In genomic region chr5:113832490-113832901, GRCm38 (mm10) we compare ENCODE assay signal across 9 mouse cellular contexts. TPM values are rescaled to one million over a fixed set of nuclear protein-coding genes. Genes with fewer than 3 reads are reported as not detected.
DNase-seq lines count a peak whose midpoint lies in the region; TF ChIP-seq lines count a peak whose summit lies in the region.
"Had no signal": no experiment of that assay in that cellular context is flagged by ENCODE, and none has a peak within 500 bp of the region (broad histone marks: within the 10 kb centered on the region; RNA-seq: fewer than 3 reads in every experiment).

Gene Selplg, minus strand, starts transcription at chr5:113832644.

- TF ChIP-seq EP300 in MEL (IDR thresholded peaks at IDR 0.05; ENCODE audit: low read depth in 1 of 2, low read length in 2 of 2): no peak

- intact Hi-C loops in left cerebral cortex, postnatal 10 days (cut with DNase I): no loop called here

- H3K27ac ChIP-seq in MEL (ENCODE audit: control insufficient read depth, low read depth, low read length): no peak within 1 kb of the TSS
- H3K27ac ChIP-seq: liver, embryonic 14.5 days had no signal

- H3K27me3 ChIP-seq in MEL (ENCODE audit: control insufficient read depth in 1 of 2, insufficient read depth in 2 of 2, low read length in 2 of 2): no peaks in the 10 kb centered on the region

- peaks cover 0 to 15% of the 10 kb centered on the region in 2 experiments; a peak in 2 of 4 replicates for H3K4me1 ChIP-seq in MEL (ENCODE audit: control insufficient read depth in 1 of 2, insufficient read depth in 2 of 2, low read length in 2 of 2)

- no peaks in the 10 kb centered on the region for H3K9me3 ChIP-seq in MEL (replicated peaks; ENCODE audit: insufficient read depth, low read length)

- H3K9ac ChIP-seq in MEL (ENCODE audit: control insufficient read depth, low read depth, low read length, poor library complexity, severe bottlenecking): no peak within 1 kb of the TSS
- H3K9ac ChIP-seq: liver, embryonic 14.5 days had no signal

- no peak for TF ChIP-seq CTCF in MEL (IDR thresholded peaks at IDR 0.05 in 2 of 3, conservative IDR thresholded peaks at IDR 0.05 in 1 of 3; ENCODE audit: control insufficient read depth in 1 of 3, insufficient read depth in 1 of 3, low read depth in 2 of 3, low read length in 3 of 3, poor library complexity in 1 of 3, severe bottlenecking in 1 of 3)

- TF ChIP-seq POLR2A in MEL (IDR thresholded peaks at IDR 0.05; ENCODE audit: control insufficient read depth in 1 of 2, insufficient read depth in 1 of 2, low read depth in 1 of 2, low read length in 2 of 2, poor library complexity in 1 of 2): no peak

- TF ChIP-seq RAD21 in MEL (IDR thresholded peaks at IDR 0.05; ENCODE audit: low read depth, low read length): no peak

- no peak for DNase-seq in layer of hippocampus, adult 18-20 months (ENCODE audit: low spot score in 2 of 2)
- no peak for DNase-seq in layer of hippocampus, adult 11-12 months (ENCODE audit: low spot score)
- DNase-seq in MEL (ENCODE audit: low read depth, low spot score): no peak
- no peak for DNase-seq in left cerebral cortex, postnatal 10 days (ENCODE audit: extremely low spot score in 1 of 2, low spot score in 2 of 2)
- DNase-seq in spleen, adult 12 weeks (ENCODE audit: low spot score): peak; percentile 39
- DNase-seq in urinary bladder, adult 18-20 months (ENCODE audit: low spot score in 2 of 2): no peak
- DNase-seq in heart, postnatal 4 days: no peak
- no peak for DNase-seq in urinary bladder, postnatal 36 days (ENCODE audit: low spot score in 2 of 2)

- H3K36me3 ChIP-seq in MEL (ENCODE audit: control insufficient read depth in 1 of 2, insufficient read depth in 2 of 2, low read length in 2 of 2): peaks cover 0 to 6% of the 10 kb centered on the region in 2 experiments; a peak in 2 of 4 replicates

- H3K79me2 ChIP-seq in MEL (ENCODE audit: control insufficient read depth, insufficient read depth, low read length, poor library complexity): peaks cover 5% of the 10 kb centered on the region

- H3K4me3 ChIP-seq in MEL (ENCODE audit: control insufficient read depth in 1 of 2, insufficient read depth in 1 of 2, low read depth in 2 of 2, low read length in 2 of 2): no peak within 1 kb of the TSS

TF ChIP-seq in MEL, 35 proteins besides CTCF, POLR2A, EP300 and RAD21:
- TF ChIP-seq POLR2AphosphoS2 (IDR thresholded peaks at IDR 0.05; ENCODE audit: low read length) (no peak), JUND (IDR thresholded peaks at IDR 0.05; ENCODE audit: low read depth, low read length) (no peak), UBTF (IDR thresholded peaks at IDR 0.05; ENCODE audit: borderline replicate concordance, insufficient read depth, low read depth, low read length) (no peak), RCOR1 (IDR thresholded peaks at IDR 0.05; ENCODE audit: low read depth, low read length) (no peak), CHD1 (IDR thresholded peaks at IDR 0.05; ENCODE audit: low read depth, low read length) (no peak), USF1 (IDR thresholded peaks at IDR 0.05; ENCODE audit: low read depth, low read length) (no peak), TCF12 (IDR thresholded peaks at IDR 0.05; ENCODE audit: low read depth, low read length) (no peak), ETS1 (IDR thresholded peaks at IDR 0.05; ENCODE audit: low read depth, low read length) (no peak), CHD2 (IDR thresholded peaks at IDR 0.05; ENCODE audit: low read length) (no peak), KAT2A (conservative IDR thresholded peaks at IDR 0.05; ENCODE audit: low read depth, low read length) (no peak), TAL1 (IDR thresholded peaks at IDR 0.05; ENCODE audit: low read length) (no peak), GATA1 (IDR thresholded peaks at IDR 0.05; ENCODE audit: low read depth, low read length) (no peak), GABPA (IDR thresholded peaks at IDR 0.05; ENCODE audit: low read depth, low read length) (no peak), SIN3A (IDR thresholded peaks at IDR 0.05; ENCODE audit: low read length) (no peak), MEF2A (IDR thresholded peaks at IDR 0.05; ENCODE audit: extremely low read depth, insufficient replicate concordance, low read depth, low read length, poor library complexity, severe bottlenecking) (no peak), E2F4 (IDR thresholded peaks at IDR 0.05; ENCODE audit: borderline replicate concordance, low read depth, low read length) (no peak), USF2 (IDR thresholded peaks at IDR 0.05; ENCODE audit: borderline replicate concordance in 1 of 2, insufficient read depth in 1 of 2, low read depth in 1 of 2, low read length in 2 of 2) (no peak)

RNA-seq across cellular contexts. Expression of gene Selplg, which starts in this region (rescaled TPM):
- total RNA-seq in layer of hippocampus, adult 18-20 months (2021): 10 to 100 TPM; 34.7 to 38.4 TPM
- 24.2 and 29.1 TPM in 2 replicates for total RNA-seq in MEL (2012; rRNA removed)
- polyA plus RNA-seq in MEL (2012; ENCODE audit: insufficient read depth in 1 of 2, insufficient read length in 2 of 2, low read depth in 1 of 2, low replicate concordance in 2 of 2, missing spikeins in 1 of 2): 10 to 100 TPM in 1 of 2 experiments, not detected in 1; 48.2 TPM
- 10 to 100 TPM; 16.1 to 18.7 TPM for total RNA-seq in left cerebral cortex, postnatal 10 days (2021)
- total RNA-seq in heart, postnatal 4 days (2021): 1 to 10 TPM; 1.3 to 2.1 TPM
